ENCODE assay signal across 14 mouse cellular contexts in genomic region chr12:25125239-25125776, GRCm38 (mm10). TPM values are rescaled to one million over a fixed set of nuclear protein-coding genes. Genes with fewer than 3 reads are reported as not detected.
DNase-seq lines count a peak whose midpoint lies in the region; ATAC-seq lines count a peak whose summit lies in the region.
"Had no signal": no experiment of that assay in that cellular context is flagged by ENCODE, and none has a peak within 500 bp of the region (broad histone marks: within the 10 kb centered on the region; RNA-seq: fewer than 3 reads in every experiment).

No protein-coding gene starts in this region.

- H3K4me2 ChIP-seq in neural tube, embryonic 15.5 days = no peak overlapping the region
- no peak overlapping the region for H3K4me2 ChIP-seq in forebrain, embryonic 15.5 days (replicated peaks)
- peak overlapping the region; percentile 37 for H3K4me2 ChIP-seq in midbrain, embryonic 11.5 days

- peaks cover 2% of the 10 kb centered on the region; the same call in 1 of the 2 replicates for H3K27me3 ChIP-seq in neural tube, embryonic 15.5 days (replicated peaks)
- H3K27me3 ChIP-seq in forebrain, embryonic 15.5 days = no peaks in the 10 kb centered on the region
- H3K27me3 ChIP-seq in midbrain, embryonic 11.5 days (ENCODE audit: control insufficient read depth, insufficient read depth, low read length) = no peaks in the 10 kb centered on the region
- H3K27me3 ChIP-seq: Patski had no signal

- 21% methylated on average over 16 of the region's 16 CpGs for WGBS in neural tube, embryonic 15.5 days
- 12% methylated on average over 16 of the region's 16 CpGs for WGBS in forebrain, embryonic 15.5 days
- 4% methylated on average over 16 of the region's 16 CpGs for WGBS in midbrain, embryonic 11.5 days

- ATAC-seq in neural tube, embryonic 15.5 days (ENCODE audit: low FRiP score) = no peak
- ATAC-seq in forebrain, embryonic 15.5 days (replicated peaks) = no peak
- ATAC-seq in midbrain, embryonic 11.5 days (ENCODE audit: low FRiP score) = peak; percentile 20; the same call in 1 of the 2 replicates
- ATAC-seq in megakaryocyte, adult 5-6 weeks (ENCODE audit: poor library complexity, severe bottlenecking) = no peak
- ATAC-seq: Patski had no signal

- H3K4me1 ChIP-seq in neural tube, embryonic 15.5 days = peaks cover 20% of the 10 kb centered on the region
- peaks cover 16% of the 10 kb centered on the region for H3K4me1 ChIP-seq in forebrain, embryonic 15.5 days
- H3K4me1 ChIP-seq in midbrain, embryonic 11.5 days (ENCODE audit: control insufficient read depth, insufficient read depth, low read length) = peaks cover 45% of the 10 kb centered on the region

- no peak overlapping the region for H3K27ac ChIP-seq in neural tube, embryonic 15.5 days (replicated peaks)
- H3K27ac ChIP-seq in forebrain, embryonic 15.5 days (replicated peaks) = peak overlapping the region; percentile 46
- H3K27ac ChIP-seq in midbrain, embryonic 11.5 days (ENCODE audit: low read depth, low read length) = peak overlapping the region; percentile 93

- no peak overlapping the region for H3K4me3 ChIP-seq in neural tube, embryonic 15.5 days (replicated peaks)
- no peak overlapping the region for H3K4me3 ChIP-seq in forebrain, embryonic 15.5 days
- H3K4me3 ChIP-seq in midbrain, embryonic 11.5 days (ENCODE audit: low read depth, low read length) = peak overlapping the region; percentile 11

- peak; percentile 44 for DNase-seq in neural tube, embryonic 10.5 days (ENCODE audit: extremely low spot score, low spot score)
- peak; percentile 95 for DNase-seq in midbrain, embryonic 11.5 days (ENCODE audit: low spot score, missing footprints)
- DNase-seq in layer of hippocampus, adult 9-11 months = no peak
- DNase-seq in thymus, postnatal 10 days (ENCODE audit: low spot score in 2 of 2) = no peak
- DNase-seq in cerebellum, adult 8-10 months = no peak
- DNase-seq: adrenal gland, postnatal 36 days; cerebellum, adult 11-12 months; gastrocnemius, postnatal 14 days; kidney, adult 8-10 months; lung, postnatal 36 days had no signal

- no peaks in the 10 kb centered on the region for H3K9me3 ChIP-seq in neural tube, embryonic 15.5 days (replicated peaks)
- H3K9me3 ChIP-seq in forebrain, embryonic 15.5 days = no peaks in the 10 kb centered on the region
- H3K9me3 ChIP-seq in midbrain, embryonic 11.5 days (ENCODE audit: control insufficient read depth, low read length) = no peaks in the 10 kb centered on the region

- H3K36me3 ChIP-seq in neural tube, embryonic 15.5 days = no peaks in the 10 kb centered on the region
- no peaks in the 10 kb centered on the region for H3K36me3 ChIP-seq in forebrain, embryonic 15.5 days
- no peaks in the 10 kb centered on the region for H3K36me3 ChIP-seq in midbrain, embryonic 11.5 days (ENCODE audit: control insufficient read depth, insufficient read depth, low read length)

- no peak overlapping the region for H3K9ac ChIP-seq in neural tube, embryonic 15.5 days (replicated peaks)
- H3K9ac ChIP-seq in forebrain, embryonic 15.5 days (replicated peaks) = no peak overlapping the region
- H3K9ac ChIP-seq in midbrain, embryonic 11.5 days (ENCODE audit: low read length) = peak overlapping the region; percentile 57

RNA-seq across cellular contexts. Expression of gene Id2, which starts 28.4 kb away (rescaled TPM):
- 252 and 258 TPM in 2 replicates for polyA plus RNA-seq in neural tube, embryonic 15.5 days (2015; fragmentation: Nextera tagmentation; extraction: Ambion mirVana)
- polyA plus RNA-seq in forebrain, embryonic 15.5 days (2015; fragmentation: Nextera tagmentation; extraction: Ambion mirVana) = 509 and 581 TPM in 2 replicates
- 359 and 385 TPM in 2 replicates for polyA plus RNA-seq in midbrain, embryonic 11.5 days (2014; fragmentation: Nextera tagmentation; extraction: Ambion mirVana)
- total RNA-seq in megakaryocyte, adult 5-6 weeks (2015) = 188 and 198 TPM in 2 replicates
- 96.7 and 108 TPM in 2 replicates for total RNA-seq in megakaryocyte, adult 5-6 weeks (2017)

Comparison
In these comparisons a context has a peak if more than half of its experiments do, and no peak if none do; other contexts are left out.
1. DNase-seq: peak in neural tube, embryonic 10.5 days (single experiment) and midbrain, embryonic 11.5 days (single experiment); none in layer of hippocampus, adult 9-11 months (single experiment), thymus, postnatal 10 days (0 of 2) and cerebellum, adult 8-10 months (single experiment).